Mouse (Mus musculus): ENCODE measurements around the gene Usp49. TPM values are rescaled to one million over a fixed set of nuclear protein-coding genes. Genes with fewer than 3 reads are reported as not detected.

Gene Usp49
- polyA plus RNA-seq (2014; fragmentation: Nextera tagmentation; extraction: Ambion mirVana), result 3.0 and 3.2 TPM in 2 replicates

DNA sequence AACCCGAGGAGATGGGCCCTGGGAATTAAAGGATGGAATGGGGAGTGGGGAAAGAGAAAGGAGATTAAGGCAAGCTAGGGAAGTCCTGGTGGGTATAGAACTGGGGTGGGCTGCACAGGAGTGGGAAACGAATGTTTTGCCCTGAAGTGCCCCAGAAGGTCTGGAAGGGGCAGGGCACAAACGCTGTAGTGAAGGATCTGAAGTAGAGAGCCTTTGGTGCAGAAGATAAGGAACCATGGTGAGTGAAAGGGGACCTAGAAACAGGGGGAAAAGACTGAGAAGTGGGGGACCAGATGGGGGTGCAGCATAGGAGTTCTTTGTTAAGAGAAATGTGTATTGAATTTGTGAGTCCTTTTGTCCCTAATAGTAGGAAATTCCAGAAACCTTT lies at the start of gene Usp49:
Usp49 (plus strand) TSS at position 13 of the 388 bp plus-strand sequence.
- H3K9ac ChIP-seq (ENCODE audit: low read length), result peak within 1 kb of the TSS; percentile 86
- WGBS, result 1% methylated on average over 3 of the region's 3 CpGs
- peak within 1 kb of the TSS; percentile 99 for H3K4me2 ChIP-seq (ENCODE audit: low read length)
- peak within 1 kb of the TSS; percentile 64 to 91 for H3K27ac ChIP-seq (replicated peaks in 1 of 2; ENCODE audit: control insufficient read depth in 1 of 2, insufficient read depth in 1 of 2, low read depth in 2 of 2, low read length in 2 of 2)
- H3K9me3 ChIP-seq (ENCODE audit: control insufficient read depth, low read length), result no peaks in the 10 kb centered on the region
- H3K27me3 ChIP-seq (ENCODE audit: control insufficient read depth, insufficient read depth, low read length), result no peaks in the 10 kb centered on the region
- H3K4me3 ChIP-seq (ENCODE audit: control insufficient read depth in 1 of 2, insufficient read depth in 1 of 2, low read depth in 1 of 2, low read length in 2 of 2), result peak within 1 kb of the TSS; percentile 87 to 99
- H3K36me3 ChIP-seq (ENCODE audit: control insufficient read depth, insufficient read depth, low read length), result peaks cover 18% of the 10 kb centered on the region
- H3K4me1 ChIP-seq (ENCODE audit: control insufficient read depth in 2 of 2, insufficient read depth in 2 of 2, low read length in 2 of 2), result peaks cover 4 to 19% of the 10 kb centered on the region in 2 experiments
- no peak for ATAC-seq (ENCODE audit: insufficient number of reproducible peaks, insufficient read depth, low FRiP score, low read depth)

DNA sequence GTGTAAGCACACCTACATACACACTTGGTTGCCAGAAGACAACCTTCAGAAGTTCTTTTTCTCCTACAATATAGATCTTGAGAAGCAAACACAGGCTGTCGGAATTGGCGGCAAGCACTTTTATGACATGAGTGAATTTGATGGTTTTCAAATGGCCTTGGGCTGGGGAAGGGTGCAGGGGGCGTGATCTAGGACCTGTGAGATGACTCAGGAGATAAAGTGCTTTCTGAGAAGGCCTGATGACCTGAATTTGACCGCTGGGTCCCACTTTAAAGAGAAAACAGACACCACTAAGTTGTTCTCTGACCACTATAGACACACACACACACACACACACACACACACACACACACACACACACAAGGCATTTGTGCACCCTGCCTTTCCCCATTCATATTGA lies 49.5 kb upstream of the Usp49 start:
- Histone ChIP-seq H3K4me3 (ENCODE audit: control insufficient read depth in 1 of 2, insufficient read depth in 1 of 2, low read depth in 1 of 2, low read length in 2 of 2) (no peak overlapping the region), H3K4me2 (ENCODE audit: low read length) (no peak overlapping the region), H3K36me3 (ENCODE audit: control insufficient read depth, insufficient read depth, low read length) (no peaks in the 10 kb centered on the region), H3K4me1 (ENCODE audit: control insufficient read depth in 2 of 2, insufficient read depth in 2 of 2, low read length in 2 of 2) (no peaks in the 10 kb centered on the region), H3K27me3 (ENCODE audit: control insufficient read depth, insufficient read depth, low read length) (no peaks in the 10 kb centered on the region), H3K9ac (ENCODE audit: low read length) (no peak overlapping the region), H3K9me3 (ENCODE audit: control insufficient read depth, low read length) (no peaks in the 10 kb centered on the region), H3K27ac (replicated peaks in 1 of 2; ENCODE audit: control insufficient read depth in 1 of 2, insufficient read depth in 1 of 2, low read depth in 2 of 2, low read length in 2 of 2) (no peak overlapping the region)
- WGBS, result 86% methylated on average over 4 of the region's 4 CpGs
- no peak for ATAC-seq (ENCODE audit: insufficient number of reproducible peaks, insufficient read depth, low FRiP score, low read depth)

DNA sequence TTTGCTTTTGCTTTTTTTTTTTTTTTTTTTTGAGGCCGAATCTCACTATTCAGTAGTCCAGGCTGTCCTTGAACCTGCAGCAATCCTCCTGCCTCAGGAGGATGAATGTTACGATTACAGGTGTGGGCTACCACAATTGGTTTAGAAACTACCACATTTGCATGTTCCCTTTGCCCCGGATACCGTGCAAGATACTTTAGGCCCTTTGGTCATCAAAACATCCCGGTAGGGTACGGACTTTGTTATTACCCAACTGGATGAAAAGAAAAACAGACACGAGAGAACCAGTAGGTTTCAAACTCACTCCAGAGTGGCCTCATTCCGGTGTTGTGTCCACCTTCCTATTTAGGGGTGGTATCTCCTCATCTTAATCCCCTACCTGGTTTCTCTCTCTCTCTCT lies 42.0 kb upstream of the Usp49 start:
- Histone ChIP-seq H3K4me1 (ENCODE audit: control insufficient read depth in 2 of 2, insufficient read depth in 2 of 2, low read length in 2 of 2) (peaks cover 4 to 6% of the 10 kb centered on the region in 2 experiments; a peak in 3 of 4 replicates), H3K4me3 (ENCODE audit: control insufficient read depth in 1 of 2, insufficient read depth in 1 of 2, low read depth in 1 of 2, low read length in 2 of 2) (no peak overlapping the region), H3K9ac (ENCODE audit: low read length) (no peak overlapping the region), H3K36me3 (ENCODE audit: control insufficient read depth, insufficient read depth, low read length) (no peaks in the 10 kb centered on the region), H3K27ac (replicated peaks in 1 of 2; ENCODE audit: control insufficient read depth in 1 of 2, insufficient read depth in 1 of 2, low read depth in 2 of 2, low read length in 2 of 2) (no peak overlapping the region), H3K27me3 (ENCODE audit: control insufficient read depth, insufficient read depth, low read length) (no peaks in the 10 kb centered on the region), H3K9me3 (ENCODE audit: control insufficient read depth, low read length) (no peaks in the 10 kb centered on the region), H3K4me2 (ENCODE audit: low read length) (no peak overlapping the region)
- whole genome bisulfite sequencing, result 87% methylated on average over 8 of the region's 8 CpGs
- ATAC-seq (ENCODE audit: insufficient number of reproducible peaks, insufficient read depth, low FRiP score, low read depth), result no peak

GRCm38 (mm10) chr17:47591073-47591472 lies 39.4 kb upstream of the Usp49 start:
- Histone ChIP-seq H3K4me3 (ENCODE audit: control insufficient read depth in 1 of 2, insufficient read depth in 1 of 2, low read depth in 1 of 2, low read length in 2 of 2) (no peak overlapping the region), H3K4me1 (ENCODE audit: control insufficient read depth in 2 of 2, insufficient read depth in 2 of 2, low read length in 2 of 2) (peaks cover 8 to 9% of the 10 kb centered on the region in 2 experiments; a peak in 3 of 4 replicates), H3K9ac (ENCODE audit: low read length) (no peak overlapping the region), H3K27ac (replicated peaks in 1 of 2; ENCODE audit: control insufficient read depth in 1 of 2, insufficient read depth in 1 of 2, low read depth in 2 of 2, low read length in 2 of 2) (no peak overlapping the region), H3K27me3 (ENCODE audit: control insufficient read depth, insufficient read depth, low read length) (no peaks in the 10 kb centered on the region), H3K36me3 (ENCODE audit: control insufficient read depth, insufficient read depth, low read length) (peaks cover 4% of the 10 kb centered on the region), H3K4me2 (ENCODE audit: low read length) (no peak overlapping the region), H3K9me3 (ENCODE audit: control insufficient read depth, low read length) (no peaks in the 10 kb centered on the region)
- ATAC-seq (ENCODE audit: insufficient number of reproducible peaks, insufficient read depth, low FRiP score, low read depth), result no peak
- WGBS, result 41% methylated on average over 3 of the region's 3 CpGs

GRCm38 (mm10) chr17:47593215-47593853 lies 37.2 kb upstream of the Usp49 start:
- H3K4me3 ChIP-seq (ENCODE audit: control insufficient read depth in 1 of 2, insufficient read depth in 1 of 2, low read depth in 1 of 2, low read length in 2 of 2), result peak overlapping the region; percentile 81 to 99
- no peaks in the 10 kb centered on the region for H3K9me3 ChIP-seq (ENCODE audit: control insufficient read depth, low read length)
- peak overlapping the region; percentile 97 for H3K9ac ChIP-seq (ENCODE audit: low read length)
- ATAC-seq (ENCODE audit: insufficient number of reproducible peaks, insufficient read depth, low FRiP score, low read depth), result peak; percentile 85
- H3K36me3 ChIP-seq (ENCODE audit: control insufficient read depth, insufficient read depth, low read length), result peaks cover 27% of the 10 kb centered on the region
- H3K27me3 ChIP-seq (ENCODE audit: control insufficient read depth, insufficient read depth, low read length), result no peaks in the 10 kb centered on the region
- H3K27ac ChIP-seq (replicated peaks in 1 of 2; ENCODE audit: control insufficient read depth in 1 of 2, insufficient read depth in 1 of 2, low read depth in 2 of 2, low read length in 2 of 2), result peak overlapping the region; percentile 97 to 98
- peaks cover 27 to 31% of the 10 kb centered on the region in 2 experiments for H3K4me1 ChIP-seq (ENCODE audit: control insufficient read depth in 2 of 2, insufficient read depth in 2 of 2, low read length in 2 of 2)
- H3K4me2 ChIP-seq (ENCODE audit: low read length), result peak overlapping the region; percentile 88
- 1% methylated on average over 58 of the region's 63 CpGs for WGBS

DNA sequence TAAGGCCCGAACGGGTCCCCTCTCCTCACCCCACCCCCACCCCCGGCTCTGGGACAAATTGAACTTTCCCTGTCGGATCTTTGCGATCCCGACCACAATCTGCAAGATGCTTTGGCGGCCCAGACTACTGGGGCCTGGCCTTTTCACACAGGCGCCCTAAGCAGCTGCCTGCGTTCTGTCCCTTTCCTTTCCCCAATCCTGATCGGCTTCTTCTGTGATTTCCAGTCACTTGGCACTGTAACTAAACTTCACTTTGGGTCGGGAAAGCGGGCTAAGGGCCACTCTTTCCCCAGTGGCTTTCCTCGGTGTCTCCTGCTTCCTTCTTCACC lies 36.7 kb upstream of the Usp49 start:
- peak overlapping the region; percentile 81 to 99 for H3K4me3 ChIP-seq (ENCODE audit: control insufficient read depth in 1 of 2, insufficient read depth in 1 of 2, low read depth in 1 of 2, low read length in 2 of 2)
- H3K36me3 ChIP-seq (ENCODE audit: control insufficient read depth, insufficient read depth, low read length), result peaks cover 32% of the 10 kb centered on the region
- H3K4me1 ChIP-seq (ENCODE audit: control insufficient read depth in 2 of 2, insufficient read depth in 2 of 2, low read length in 2 of 2), result peaks cover 27 to 33% of the 10 kb centered on the region in 2 experiments
- H3K27ac ChIP-seq (replicated peaks in 1 of 2; ENCODE audit: control insufficient read depth in 1 of 2, insufficient read depth in 1 of 2, low read depth in 2 of 2, low read length in 2 of 2), result peak overlapping the region; percentile 97 to 98
- no peak for ATAC-seq (ENCODE audit: insufficient number of reproducible peaks, insufficient read depth, low FRiP score, low read depth)
- no peaks in the 10 kb centered on the region for H3K27me3 ChIP-seq (ENCODE audit: control insufficient read depth, insufficient read depth, low read length)
- H3K9ac ChIP-seq (ENCODE audit: low read length), result peak overlapping the region; percentile 97
- 0% methylated on average over 13 of the region's 13 CpGs for WGBS
- H3K4me2 ChIP-seq (ENCODE audit: low read length), result peak overlapping the region; percentile 88
- no peaks in the 10 kb centered on the region for H3K9me3 ChIP-seq (ENCODE audit: control insufficient read depth, low read length)

- Histone ChIP-seq H3K27ac (replicated peaks in 1 of 2; ENCODE audit: control insufficient read depth in 1 of 2, insufficient read depth in 1 of 2, low read depth in 2 of 2, low read length in 2 of 2) (peak overlapping the region; percentile 97 to 98), H3K27me3 (ENCODE audit: control insufficient read depth, insufficient read depth, low read length) (no peaks in the 10 kb centered on the region), H3K9ac (ENCODE audit: low read length) (peak overlapping the region; percentile 97), H3K4me2 (ENCODE audit: low read length) (peak overlapping the region; percentile 88), H3K4me3 (ENCODE audit: control insufficient read depth in 1 of 2, insufficient read depth in 1 of 2, low read depth in 1 of 2, low read length in 2 of 2) (peak overlapping the region; percentile 81 to 99), H3K4me1 (ENCODE audit: control insufficient read depth in 2 of 2, insufficient read depth in 2 of 2, low read length in 2 of 2) (peaks cover 27 to 33% of the 10 kb centered on the region in 2 experiments), H3K9me3 (ENCODE audit: control insufficient read depth, low read length) (no peaks in the 10 kb centered on the region), H3K36me3 (ENCODE audit: control insufficient read depth, insufficient read depth, low read length) (peaks cover 37% of the 10 kb centered on the region)
- no peak for ATAC-seq (ENCODE audit: insufficient number of reproducible peaks, insufficient read depth, low FRiP score, low read depth)
- 0% methylated on average over 40 of the region's 43 CpGs for WGBS
Measured at GRCm38 (mm10) chr17:47594183-47594968, 36.1 kb upstream of the Usp49 start.

Data from heart, embryonic 14.5 days (tissue).